Comparison of ENCODE assay signal across 9 mouse cellular contexts in genomic region chr12:21318143-21318895, GRCm38 (mm10). TPM values are rescaled to one million over a fixed set of nuclear protein-coding genes. Genes with fewer than 3 reads are reported as not detected.
DNase-seq lines count a peak whose midpoint lies in the region; ATAC-seq and TF ChIP-seq lines count a peak whose summit lies in the region.
"Had no signal": no experiment of that assay in that cellular context is flagged by ENCODE, and none has a peak within 500 bp of the region (broad histone marks: within the 10 kb centered on the region; RNA-seq: fewer than 3 reads in every experiment).

No protein-coding gene starts in this region.

- H3K4me1 ChIP-seq in forebrain, postnatal 0 days (ENCODE audit: insufficient read depth), result no peaks in the 10 kb centered on the region
- peaks cover 7% of the 10 kb centered on the region for H3K4me1 ChIP-seq in forebrain, embryonic 16.5 days (replicated peaks; ENCODE audit: control insufficient read depth, insufficient read depth, low read length)
- H3K4me1 ChIP-seq in bone marrow, adult 2 months (ENCODE audit: control insufficient read depth, insufficient read depth, low read length), result no peaks in the 10 kb centered on the region
- no peaks in the 10 kb centered on the region; the same call in 1 of the 2 replicates for H3K4me1 ChIP-seq in spleen, adult 2 months (ENCODE audit: control insufficient read depth, insufficient read depth, insufficient read length)

- H3K9ac ChIP-seq in forebrain, postnatal 0 days, result no peak overlapping the region
- H3K9ac ChIP-seq in forebrain, embryonic 16.5 days (replicated peaks; ENCODE audit: low read depth, low read length), result no peak overlapping the region
- H3K9ac ChIP-seq: limb, embryonic 12.5 days had no signal

- TF ChIP-seq CTCF in forebrain, postnatal 0 days (IDR thresholded peaks at IDR 0.05; ENCODE audit: low read depth), result peak; percentile 75
- TF ChIP-seq CTCF in C2C12 (IDR thresholded peaks at IDR 0.05; ENCODE audit: control insufficient read depth, insufficient read depth, insufficient read length), result peak; percentile 48
- peak; percentile 91 for TF ChIP-seq CTCF in bone marrow, adult 2 months (IDR thresholded peaks at IDR 0.05; ENCODE audit: control insufficient read depth, insufficient read depth, low read length)
- peak; percentile 82; the same call in 1 of the 2 replicates for TF ChIP-seq CTCF in spleen, adult 2 months (IDR thresholded peaks at IDR 0.05; ENCODE audit: extremely low read depth, insufficient read depth, insufficient read length, insufficient replicate concordance)

- H3K27ac ChIP-seq in forebrain, postnatal 0 days (ENCODE audit: low read depth, low read length), result no peak overlapping the region
- no peak overlapping the region for H3K27ac ChIP-seq in forebrain, embryonic 16.5 days (ENCODE audit: low read length)
- no peak overlapping the region for H3K27ac ChIP-seq in bone marrow, adult 2 months (ENCODE audit: control insufficient read depth, insufficient read depth, low read depth, low read length, poor library complexity)
- H3K27ac ChIP-seq in spleen, adult 2 months (ENCODE audit: insufficient read depth, low read length), result no peak overlapping the region
- H3K27ac ChIP-seq: limb, embryonic 12.5 days had no signal

- no peak overlapping the region for H3K4me2 ChIP-seq in forebrain, postnatal 0 days (ENCODE audit: low read depth)
- H3K4me2 ChIP-seq in forebrain, embryonic 16.5 days (ENCODE audit: low read length), result no peak overlapping the region
- H3K4me2 ChIP-seq: limb, embryonic 12.5 days had no signal

- peak; percentile 68 for DNase-seq in forebrain, postnatal 0 days
- DNase-seq in kidney, postnatal 25 days, result peak; percentile 76 to 77
- peak; percentile 70 to 77 for DNase-seq in lung, postnatal 4 days
- peak; percentile 63 to 81 for DNase-seq in spleen, adult 2 months (ENCODE audit: low read depth in 1 of 2, low spot score in 2 of 2)

- no peaks in the 10 kb centered on the region for H3K79me3 ChIP-seq in C2C12 (ENCODE audit: low read depth)

- peaks cover 24% of the 10 kb centered on the region for H3K36me3 ChIP-seq in forebrain, postnatal 0 days (ENCODE audit: insufficient read depth)
- H3K36me3 ChIP-seq in forebrain, embryonic 16.5 days (ENCODE audit: control insufficient read depth, insufficient read depth), result peaks cover 11% of the 10 kb centered on the region; the same call in 1 of the 2 replicates
- H3K36me3 ChIP-seq in C2C12 (ENCODE audit: control insufficient read depth, insufficient read depth), result peaks cover 31% of the 10 kb centered on the region
- peaks cover 26% of the 10 kb centered on the region for H3K36me3 ChIP-seq in spleen, adult 2 months (ENCODE audit: control insufficient read depth, insufficient read depth, low read length)

- 66% methylated on average over 12 of the region's 12 CpGs for WGBS in forebrain, postnatal 0 days
- 68% methylated on average over 12 of the region's 12 CpGs for WGBS in forebrain, embryonic 16.5 days
- 78% methylated on average over 12 of the region's 12 CpGs for WGBS in bone marrow, adult 2 months
- WGBS in spleen, adult 2 months, result 79% methylated on average over 12 of the region's 12 CpGs

- no peaks in the 10 kb centered on the region for H3K9me3 ChIP-seq in forebrain, postnatal 0 days (ENCODE audit: low read length)
- no peaks in the 10 kb centered on the region for H3K9me3 ChIP-seq in forebrain, embryonic 16.5 days (ENCODE audit: control insufficient read depth, low read length)
- H3K9me3 ChIP-seq: limb, embryonic 12.5 days had no signal

- no peak for TF ChIP-seq POLR2A in bone marrow, adult 2 months (IDR thresholded peaks at IDR 0.05; ENCODE audit: borderline replicate concordance, control insufficient read depth, low read depth, low read length)
- no peak for TF ChIP-seq POLR2A in spleen, adult 2 months (IDR thresholded peaks at IDR 0.05; ENCODE audit: low read depth, low read length)

- no peak overlapping the region for H3ac ChIP-seq in C2C12 (ENCODE audit: control insufficient read depth, insufficient read length, low read depth)

- ATAC-seq in forebrain, postnatal 0 days, result peak; percentile 25; the same call in 1 of the 2 replicates
- ATAC-seq in forebrain, embryonic 16.5 days, result no peak
- peak; percentile 72 for ATAC-seq in erythroblast, adult 5-6 weeks (replicated peaks; ENCODE audit: low FRiP score, poor library complexity, severe bottlenecking)

- no peak overlapping the region for H3K4me3 ChIP-seq in forebrain, postnatal 0 days (ENCODE audit: low read depth, low read length)
- no peak overlapping the region for H3K4me3 ChIP-seq in forebrain, embryonic 16.5 days (replicated peaks; ENCODE audit: low read length)
- no peak overlapping the region for H3K4me3 ChIP-seq in C2C12 (ENCODE audit: insufficient read depth, poor library complexity, severe bottlenecking)
- no peak overlapping the region for H3K4me3 ChIP-seq in bone marrow, adult 2 months (replicated peaks; ENCODE audit: control insufficient read depth, low read depth, low read length)
- no peak overlapping the region for H3K4me3 ChIP-seq in spleen, adult 2 months (ENCODE audit: extremely low read depth, insufficient read depth, insufficient read length)
- H3K4me3 ChIP-seq: limb, embryonic 12.5 days had no signal

- H3K79me2 ChIP-seq in C2C12 (ENCODE audit: control insufficient read depth, insufficient read depth), result no peaks in the 10 kb centered on the region

- H3K27me3 ChIP-seq in forebrain, postnatal 0 days (ENCODE audit: insufficient read depth, low read length), result no peaks in the 10 kb centered on the region
- H3K27me3 ChIP-seq in forebrain, embryonic 16.5 days (replicated peaks; ENCODE audit: control insufficient read depth, insufficient read depth, low read length), result no peaks in the 10 kb centered on the region
- no peaks in the 10 kb centered on the region for H3K27me3 ChIP-seq in C2C12 (ENCODE audit: control insufficient read depth, insufficient read depth, insufficient read length)
- H3K27me3 ChIP-seq in spleen, adult 2 months (ENCODE audit: control insufficient read depth, insufficient read depth, low read length), result no peaks in the 10 kb centered on the region
- H3K27me3 ChIP-seq: limb, embryonic 12.5 days had no signal

TF ChIP-seq in C2C12, 6 proteins besides CTCF, POLR2A, EP300 and RAD21:
- TF ChIP-seq MYOG (IDR thresholded peaks at IDR 0.05; ENCODE audit: control insufficient read depth, extremely low read depth, insufficient read length) (no peak), CEBPB (IDR thresholded peaks at IDR 0.05; ENCODE audit: low read depth) (no peak), USF1 (IDR thresholded peaks at IDR 0.05; ENCODE audit: low read depth) (no peak), MAX (IDR thresholded peaks at IDR 0.05) (no peak), FOSL1 (IDR thresholded peaks at IDR 0.05; ENCODE audit: insufficient read depth, low read length, poor library complexity, severe bottlenecking) (no peak), MYOD1 (IDR thresholded peaks at IDR 0.05; ENCODE audit: control insufficient read depth, insufficient read length, low read depth) (no peak)

RNA-seq across cellular contexts. Expression of gene Iah1, which starts 2.1 kb away (rescaled TPM):
- 28.4 and 31.2 TPM in 2 replicates for total RNA-seq in forebrain, postnatal 0 days (2014; rRNA removed)
- 27.9 and 32.5 TPM in 2 replicates for polyA plus RNA-seq in forebrain, postnatal 0 days (2015; fragmentation: Nextera tagmentation; extraction: Ambion mirVana)
- 40.2 and 40.6 TPM in 2 replicates for polyA plus RNA-seq in forebrain, embryonic 16.5 days (2015; fragmentation: Nextera tagmentation; extraction: Ambion mirVana)
- 33.1 TPM for polyA plus RNA-seq in C2C12 (2012; fragmentation: generic; extraction: Trizol)
- 17.8 and 22.1 TPM in 2 replicates for polyA plus RNA-seq in bone marrow, adult 2 months (2011; ENCODE audit: insufficient read depth, insufficient read length, low replicate concordance, missing spikeins)
- total RNA-seq in erythroblast, adult 5-6 weeks (2015; ENCODE audit: low replicate concordance), result 11.1 and 15.9 TPM in 2 replicates
- total RNA-seq in erythroblast, adult 5-6 weeks (2017; ENCODE audit: low replicate concordance), result 5.4 and 7.3 TPM in 2 replicates
- 36.3 and 39.3 TPM in 2 replicates for polyA plus RNA-seq in spleen, adult 2 months (2012; rRNA removed)

RNA-seq across cellular contexts. Expression of gene Itgb1bp1, which starts 32.2 kb away (rescaled TPM):
- 23.9 and 36.9 TPM in 2 replicates for total RNA-seq in forebrain, postnatal 0 days (2014; rRNA removed)
- polyA plus RNA-seq in forebrain, postnatal 0 days (2015; fragmentation: Nextera tagmentation; extraction: Ambion mirVana), result 37.4 and 40.2 TPM in 2 replicates
- polyA plus RNA-seq in forebrain, embryonic 16.5 days (2015; fragmentation: Nextera tagmentation; extraction: Ambion mirVana), result 43.2 and 43.5 TPM in 2 replicates
- 47.8 TPM for polyA plus RNA-seq in C2C12 (2012; fragmentation: generic; extraction: Trizol)
- 23.9 and 45.6 TPM in 2 replicates for polyA plus RNA-seq in bone marrow, adult 2 months (2011; ENCODE audit: insufficient read depth, insufficient read length, low replicate concordance, missing spikeins)
- 11.7 and 14.0 TPM in 2 replicates for total RNA-seq in erythroblast, adult 5-6 weeks (2015; ENCODE audit: low replicate concordance)
- total RNA-seq in erythroblast, adult 5-6 weeks (2017; ENCODE audit: low replicate concordance), result 6.8 and 12.7 TPM in 2 replicates
- 7.1 and 7.4 TPM in 2 replicates for polyA plus RNA-seq in spleen, adult 2 months (2012; rRNA removed)

RNA-seq across cellular contexts. Expression of gene Cpsf3, which starts 33.1 kb away (rescaled TPM):
- total RNA-seq in forebrain, postnatal 0 days (2014; rRNA removed), result 49.2 and 50.4 TPM in 2 replicates
- 68.3 and 79.6 TPM in 2 replicates for polyA plus RNA-seq in forebrain, postnatal 0 days (2015; fragmentation: Nextera tagmentation; extraction: Ambion mirVana)
- polyA plus RNA-seq in forebrain, embryonic 16.5 days (2015; fragmentation: Nextera tagmentation; extraction: Ambion mirVana), result 117 and 124 TPM in 2 replicates
- 39.1 TPM for polyA plus RNA-seq in C2C12 (2012; fragmentation: generic; extraction: Trizol)
- polyA plus RNA-seq in bone marrow, adult 2 months (2011; ENCODE audit: insufficient read depth, insufficient read length, low replicate concordance, missing spikeins), result 22.2 and 89.6 TPM in 2 replicates
- total RNA-seq in erythroblast, adult 5-6 weeks (2015; ENCODE audit: low replicate concordance), result 43.8 and 52.7 TPM in 2 replicates
- total RNA-seq in erythroblast, adult 5-6 weeks (2017; ENCODE audit: low replicate concordance), result 11.8 and 19.7 TPM in 2 replicates
- 25.4 and 26.2 TPM in 2 replicates for polyA plus RNA-seq in spleen, adult 2 months (2012; rRNA removed)

RNA-seq across cellular contexts. Expression of gene Adam17, which starts 55.1 kb away (rescaled TPM):
- 16.8 and 18.2 TPM in 2 replicates for total RNA-seq in forebrain, postnatal 0 days (2014; rRNA removed)
- polyA plus RNA-seq in forebrain, postnatal 0 days (2015; fragmentation: Nextera tagmentation; extraction: Ambion mirVana), result 8.2 and 11.5 TPM in 2 replicates
- polyA plus RNA-seq in forebrain, embryonic 16.5 days (2015; fragmentation: Nextera tagmentation; extraction: Ambion mirVana), result 18.0 and 23.2 TPM in 2 replicates
- 12.4 TPM for polyA plus RNA-seq in C2C12 (2012; fragmentation: generic; extraction: Trizol)
- polyA plus RNA-seq in bone marrow, adult 2 months (2011; ENCODE audit: insufficient read depth, insufficient read length, low replicate concordance, missing spikeins), result 18.2 and 45.1 TPM in 2 replicates
- total RNA-seq in erythroblast, adult 5-6 weeks (2015; ENCODE audit: low replicate concordance), result 9.4 and 15.2 TPM in 2 replicates
- 14.1 and 22.7 TPM in 2 replicates for total RNA-seq in erythroblast, adult 5-6 weeks (2017; ENCODE audit: low replicate concordance)
- 20.3 and 22.2 TPM in 2 replicates for polyA plus RNA-seq in spleen, adult 2 months (2012; rRNA removed)
